Mouse (Mus musculus): Measurements from ENCODE around the gene Ano4.
A peak's percentile ranks its signal among the peaks of the same experiment; 100 is the strongest.

The Ano4 gene

DNA sequence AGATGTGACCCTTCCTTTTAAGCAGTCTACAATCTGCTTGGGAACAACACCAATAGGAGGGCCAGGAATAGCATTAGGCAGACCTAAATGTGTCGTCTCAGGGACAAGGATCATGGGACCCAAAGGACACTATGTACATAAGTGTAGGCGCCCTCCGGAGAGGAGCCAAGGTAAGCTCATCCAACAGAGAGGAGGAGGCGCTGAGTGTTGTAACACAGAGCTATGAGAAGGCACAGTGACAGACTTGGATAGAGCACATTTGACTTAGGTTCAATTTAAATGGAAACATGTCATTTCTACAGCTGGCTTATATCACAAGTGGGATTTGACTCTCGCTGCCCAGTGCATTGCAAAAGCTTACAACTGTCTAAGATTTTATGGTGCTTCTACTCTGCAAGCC, 376.0 kb downstream of the Ano4 start:
- DNase-seq (ENCODE audit: extremely low read depth, low read depth, low spot score): peak; percentile 95

DNA sequence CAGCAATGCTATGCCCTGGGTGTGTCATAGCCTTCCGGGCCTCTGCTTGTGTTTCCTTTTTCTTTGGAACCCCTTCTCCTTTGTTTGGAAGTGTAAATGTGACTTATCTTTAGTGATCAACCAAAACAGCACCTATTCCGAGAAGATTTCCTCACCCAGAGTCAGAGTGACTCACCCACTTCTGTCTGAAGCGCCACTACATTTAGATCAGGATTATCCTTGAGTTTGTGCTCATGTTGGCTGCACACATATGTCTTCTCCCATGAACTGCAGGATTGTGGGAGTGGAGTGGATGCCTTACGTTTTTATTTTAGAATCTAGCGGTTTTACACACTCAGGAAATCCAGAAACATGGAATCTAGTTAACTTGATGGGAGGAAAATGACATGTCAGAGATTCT, 383.8 kb downstream of the Ano4 start:
- DNase-seq (ENCODE audit: extremely low read depth, low read depth, low spot score): no peak

DNA sequence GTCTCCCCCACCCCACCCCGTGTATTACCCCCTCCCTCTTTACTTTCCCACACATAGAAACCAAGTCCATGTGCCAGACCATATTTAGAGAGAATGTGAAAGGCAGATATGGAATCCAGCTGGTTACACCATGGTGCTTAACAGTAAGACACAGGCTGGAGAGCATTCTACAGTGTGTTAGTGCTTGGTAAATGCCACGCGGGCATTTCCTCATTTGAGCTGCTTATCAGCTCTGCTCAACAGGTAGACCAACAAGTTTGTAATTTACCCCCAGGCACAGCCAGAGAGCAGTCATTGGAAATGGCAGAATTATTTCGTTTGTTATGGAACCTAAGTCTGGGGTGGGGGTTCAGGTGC, 394.3 kb downstream of the Ano4 start:
- no peak for DNase-seq (ENCODE audit: extremely low read depth, low read depth, low spot score)

DNA sequence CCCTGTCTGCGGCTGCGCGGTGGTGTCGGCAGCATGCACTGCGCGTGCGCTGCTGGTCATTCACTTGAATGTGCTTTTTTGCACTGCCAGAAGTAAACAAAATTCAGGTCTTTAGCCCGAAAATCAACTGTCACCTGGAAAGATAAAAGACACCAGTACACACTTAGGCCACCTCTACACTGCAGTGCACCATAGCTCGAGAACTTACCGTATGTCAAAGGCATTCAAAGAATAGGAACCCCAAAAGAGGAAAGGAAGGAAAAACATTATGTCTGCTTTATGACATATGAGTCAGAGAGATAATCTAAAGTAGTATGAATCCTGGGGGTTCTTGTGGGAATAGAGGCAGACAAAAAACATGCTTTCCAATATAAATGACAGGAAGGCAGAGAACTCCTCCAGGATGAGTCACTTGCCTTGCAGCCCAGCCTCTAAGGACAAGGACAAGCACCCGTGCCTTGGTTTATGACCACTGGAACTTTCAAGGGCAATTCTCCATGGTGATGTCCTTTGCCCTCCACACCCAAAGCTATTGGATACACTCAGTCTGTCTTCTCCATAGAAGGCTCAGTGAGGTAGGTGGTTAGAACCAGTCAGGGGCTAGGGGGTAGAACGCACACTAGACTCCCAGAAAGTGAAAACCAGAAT, 394.8 kb downstream of the Ano4 start:
- no peak for DNase-seq (ENCODE audit: extremely low read depth, low read depth, low spot score)
